Mouse (Mus musculus) limb, embryonic 11.5 days (tissue): Measurements from ENCODE around the gene Rbck1. TPM values are rescaled to one million over a fixed set of nuclear protein-coding genes. Genes with fewer than 3 reads are reported as not detected.

Source experiments
- ATAC-seq: fragments of 200-750 bp; cut with Nextera tagmentation; 2 replicates; pipeline ENCODE4 v1.8.0; 2017; ENCODE audit warnings: low read depth; ENCODE audit not compliant: insufficient number of reproducible peaks, low FRiP score, low TSS enrichment
- DNase-seq: peaks from one replicate; pipeline ENCODE4 v3.0.0-alpha.2; 2015; ENCODE audit warnings: low spot score
- H3K27ac ChIP-seq: fragments of 300-500 bp; sonication (generic); replicated peaks from 2 replicates; pipeline ENCODE4 v1.5.1; 2014; ENCODE audit warnings: low read depth, mild to moderate bottlenecking, low read length
- H3K27me3 ChIP-seq: fragments of 300-500 bp; sonication (generic); 2 replicates; pipeline ENCODE4 v1.6.1; 2014; ENCODE audit warnings: mild to moderate bottlenecking, low read length, mixed read lengths; ENCODE audit not compliant: control insufficient read depth, insufficient read depth
- H3K36me3 ChIP-seq: fragments of 300-500 bp; sonication (generic); 2 replicates; pipeline ENCODE4 v1.6.1; 2014; ENCODE audit warnings: mild to moderate bottlenecking, low read length, moderate library complexity, mixed read lengths; ENCODE audit not compliant: control insufficient read depth, insufficient read depth
- H3K4me1 ChIP-seq: fragments of 300-500 bp; sonication (generic); 2 replicates; pipeline ENCODE4 v1.6.1; 2014; ENCODE audit warnings: low read length, mixed read lengths; ENCODE audit not compliant: control insufficient read depth, insufficient read depth
- H3K4me2 ChIP-seq: fragments of 300-500 bp; sonication (generic); 2 replicates; pipeline ENCODE4 v1.6.1; 2014; ENCODE audit warnings: low read depth, mild to moderate bottlenecking, moderate library complexity; ENCODE audit not compliant: severe bottlenecking
- H3K4me3 ChIP-seq: fragments of 300-500 bp; sonication (generic); 2 replicates; pipeline ENCODE4 v1.5.1; 2014; ENCODE audit warnings: low read depth, low read length
- H3K9ac ChIP-seq: fragments of 300-500 bp; sonication (generic); 2 replicates; pipeline ENCODE4 v1.6.1; 2014; ENCODE audit warnings: mild to moderate bottlenecking, low read length
- H3K9me3 ChIP-seq: fragments of 300-500 bp; sonication (generic); 2 replicates; pipeline ENCODE4 v1.6.1; 2016; ENCODE audit warnings: low read length; ENCODE audit not compliant: control insufficient read depth
- WGBS: fragments of 180-500 bp; shearing (Covaris S2); extraction: QIAGEN DNeasy Blood & Tissue Kit; methylation state at CpG from one replicate; pipeline ENCODE4 v1.1.7; 2014; 5-methylcytosine and 5-hydroxymethylcytosine counted together
- polyA plus RNA-seq: library from polyadenylated mRNA; unstranded; fragments of >200 nt; fragmentation: Nextera tagmentation; extraction: Ambion mirVana; gene quantifications from 2 replicates; pipeline ENCODE4 v1.2.1, GENCODE M21; 2014

Gene Rbck1
- polyA plus RNA-seq, 1 experiment from 2014 or later = 66.6 TPM

- no peaks in the 10 kb centered on the region for H3K9me3 ChIP-seq
- H3K9ac ChIP-seq = no peak overlapping the region
- H3K27me3 ChIP-seq = 0 out of 2 replicates have a peak, but pooled peaks cover 3% of the 10 kb centered on the region
- ATAC-seq = no peak
- H3K4me1 ChIP-seq = peaks cover 3% of the 10 kb centered on the region; the same call in 1 of the 2 replicates
- H3K4me2 ChIP-seq = no peak overlapping the region
- DNase-seq = no peak
- 76% methylated on average over 2 of the region's 2 CpGs for WGBS
- no peak overlapping the region for H3K4me3 ChIP-seq
- no peaks in the 10 kb centered on the region for H3K36me3 ChIP-seq
- H3K27ac ChIP-seq = no peak overlapping the region
Observed at GRCm38 (mm10) chr2:152347722-152348121, 15.3 kb upstream of the Rbck1 start.

- no peak for ATAC-seq
- DNase-seq = no peak
- Histone ChIP-seq H3K4me1 (peaks cover 3% of the 10 kb centered on the region; the same call in 1 of the 2 replicates), H3K27me3 (0 out of 2 replicates have a peak, but pooled peaks cover 3% of the 10 kb centered on the region), H3K4me2 (no peak overlapping the region), H3K27ac (no peak overlapping the region), H3K36me3 (no peaks in the 10 kb centered on the region), H3K4me3 (no peak overlapping the region), H3K9ac (no peak overlapping the region), H3K9me3 (no peaks in the 10 kb centered on the region)
- 41% methylated on average over 9 of the region's 9 CpGs for WGBS
Observed at GRCm38 (mm10) chr2:152346776-152347465, 14.5 kb upstream of the Rbck1 start.

- Histone ChIP-seq H3K4me1 (peaks cover 3% of the 10 kb centered on the region; the same call in 1 of the 2 replicates), H3K27ac (no peak overlapping the region), H3K27me3 (0 out of 2 replicates have a peak, but pooled peaks cover 3% of the 10 kb centered on the region), H3K4me2 (no peak overlapping the region), H3K9me3 (no peaks in the 10 kb centered on the region), H3K9ac (no peak overlapping the region; the same call in 1 of the 2 replicates), H3K36me3 (no peaks in the 10 kb centered on the region), H3K4me3 (no peak overlapping the region)
- 57% methylated on average over 6 of the region's 6 CpGs for WGBS
- ATAC-seq (no peak), DNase-seq (no peak)
Observed at GRCm38 (mm10) chr2:152345393-152345792, 12.9 kb upstream of the Rbck1 start.

GRCm38 (mm10) chr2:152344909-152345308, 12.5 kb upstream of the Rbck1 start:
- Histone ChIP-seq H3K27ac (no peak overlapping the region), H3K4me2 (no peak overlapping the region), H3K9ac (no peak overlapping the region), H3K4me3 (no peak overlapping the region), H3K36me3 (no peaks in the 10 kb centered on the region), H3K9me3 (no peaks in the 10 kb centered on the region), H3K27me3 (0 out of 2 replicates have a peak, but pooled peaks cover 3% of the 10 kb centered on the region), H3K4me1 (peaks cover 3% of the 10 kb centered on the region; the same call in 1 of the 2 replicates)
- ATAC-seq = no peak
- DNase-seq = no peak
- WGBS = 61% methylated on average over 5 of the region's 5 CpGs

- no peaks in the 10 kb centered on the region for H3K36me3 ChIP-seq
- H3K4me2 ChIP-seq = peak overlapping the region; percentile 88
- H3K4me3 ChIP-seq = peak overlapping the region; percentile 46
- H3K9me3 ChIP-seq = no peaks in the 10 kb centered on the region
- DNase-seq (no peak), ATAC-seq (no peak)
- 0 out of 2 replicates have a peak, but pooled peaks cover 3% of the 10 kb centered on the region for H3K27me3 ChIP-seq
- H3K9ac ChIP-seq = peak overlapping the region; percentile 51; the same call in 1 of the 2 replicates
- WGBS = 8% methylated on average over 10 of the region's 10 CpGs
- peaks cover 3% of the 10 kb centered on the region; the same call in 1 of the 2 replicates for H3K4me1 ChIP-seq
- H3K27ac ChIP-seq = no peak overlapping the region
Observed at GRCm38 (mm10) chr2:152344361-152344760, 11.9 kb upstream of the Rbck1 start.

GRCm38 (mm10) chr2:152343329-152344213, 11.1 kb upstream of the Rbck1 start, which contains the start of gene Trib3:
Trib3 (minus strand) TSS chr2:152344032.
- H3K27me3 ChIP-seq = 0 out of 2 replicates have a peak, but pooled peaks cover 3% of the 10 kb centered on the region
- no peaks in the 10 kb centered on the region for H3K36me3 ChIP-seq
- peak within 1 kb of the TSS; percentile 51; the same call in 1 of the 2 replicates for H3K9ac ChIP-seq
- H3K4me2 ChIP-seq = peak within 1 kb of the TSS; percentile 88
- no peaks in the 10 kb centered on the region for H3K9me3 ChIP-seq
- peaks cover 3% of the 10 kb centered on the region; the same call in 1 of the 2 replicates for H3K4me1 ChIP-seq
- peak; percentile 84 for DNase-seq
- H3K27ac ChIP-seq = no peak within 1 kb of the TSS
- under 1% methylated on average over 52 of the region's 52 CpGs for WGBS
- peak; percentile 77; the same call in 1 of the 2 replicates for ATAC-seq
- H3K4me3 ChIP-seq = peak within 1 kb of the TSS; percentile 46

GRCm38 (mm10) chr2:152339631-152340179, 7.3 kb upstream of the Rbck1 start:
- Histone ChIP-seq H3K27ac (no peak overlapping the region), H3K4me2 (no peak overlapping the region), H3K9me3 (no peaks in the 10 kb centered on the region), H3K27me3 (0 out of 2 replicates have a peak, but pooled peaks cover 3% of the 10 kb centered on the region), H3K4me3 (no peak overlapping the region), H3K4me1 (peaks cover 3% of the 10 kb centered on the region; the same call in 1 of the 2 replicates), H3K9ac (no peak overlapping the region), H3K36me3 (no peaks in the 10 kb centered on the region)
- 89% methylated on average over 22 of the region's 22 CpGs for WGBS
- no peak for DNase-seq
- ATAC-seq = no peak

- Histone ChIP-seq H3K4me1 (no peaks in the 10 kb centered on the region), H3K9ac (no peak overlapping the region), H3K36me3 (no peaks in the 10 kb centered on the region), H3K9me3 (no peaks in the 10 kb centered on the region), H3K4me3 (no peak overlapping the region), H3K27ac (no peak overlapping the region), H3K27me3 (no peaks in the 10 kb centered on the region), H3K4me2 (no peak overlapping the region)
- no peak for ATAC-seq
- WGBS = 79% methylated on average over 13 of the region's 13 CpGs
- no peak for DNase-seq
Observed at GRCm38 (mm10) chr2:152338319-152338718, 5.9 kb upstream of the Rbck1 start.
